Mouse (Mus musculus) thymus, postnatal 36 days (tissue): ENCODE results near the gene Trio.

Experiments
- DNase-seq, 2 experiments: peaks; one replicate each; pipeline ENCODE4 v3.0.0; 2022; ENCODE audit warnings: mixed read lengths in 2 of 2

Trio gene

DNA sequence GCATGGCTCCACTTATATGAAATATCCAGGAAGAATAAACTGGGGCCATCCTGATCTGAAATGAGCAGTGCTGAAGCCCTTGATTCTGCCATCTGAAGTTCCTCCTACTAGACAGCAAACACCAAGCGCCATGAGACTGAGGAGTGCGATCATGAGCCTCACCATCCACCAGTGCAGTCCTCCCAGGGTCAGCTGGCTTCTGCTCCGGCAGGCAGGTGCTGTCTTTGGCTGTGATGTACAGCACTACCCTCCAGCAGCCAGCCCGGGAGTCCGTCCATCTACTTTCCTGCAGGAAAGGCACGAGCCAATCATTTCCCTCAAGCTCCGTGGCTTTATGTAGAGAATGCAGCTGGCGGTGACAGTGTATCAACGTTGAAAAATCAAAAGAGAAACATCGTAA, 10.0 kb upstream of the Trio start:
- no peak for DNase-seq

DNA sequence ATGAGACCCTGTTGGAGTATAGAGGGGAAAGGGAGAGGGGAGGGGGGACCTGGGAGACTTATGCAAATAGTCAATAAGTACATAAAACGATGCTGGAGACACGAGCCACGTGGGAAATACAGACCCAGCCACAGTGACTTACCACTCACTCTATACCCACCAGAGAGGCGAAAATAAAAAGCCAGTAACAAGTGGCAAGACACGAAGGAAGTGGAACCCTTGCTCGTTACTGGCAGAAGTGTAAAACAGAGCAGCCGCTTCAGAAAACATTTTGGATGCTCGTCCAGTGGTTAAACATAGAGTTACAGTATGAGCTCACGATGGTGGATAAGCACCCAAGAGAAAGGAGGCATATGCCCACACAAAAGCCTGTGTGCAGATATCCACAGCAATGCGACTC, 9.0 kb upstream of the Trio start:
- no peak for DNase-seq

DNA sequence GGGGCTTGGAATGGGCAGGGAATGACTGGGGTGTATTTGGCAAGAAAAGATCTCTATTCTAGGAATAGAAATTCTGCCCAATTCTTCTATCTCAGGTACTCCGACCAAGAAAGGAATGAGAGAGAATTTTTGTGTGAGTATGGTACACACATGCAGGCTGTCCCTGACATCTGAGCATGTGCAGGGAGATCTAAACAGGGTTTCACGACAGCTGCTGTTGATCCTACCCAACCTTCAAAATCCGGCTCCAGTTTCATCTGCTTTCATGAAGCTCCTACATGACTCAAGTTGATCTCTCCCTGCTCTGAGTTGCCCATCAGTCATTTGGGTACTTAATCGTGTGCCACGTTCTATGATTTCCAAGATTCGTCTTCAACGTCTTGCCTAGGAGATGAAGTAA, 3.7 kb upstream of the Trio start:
- DNase-seq: no peak

DNA sequence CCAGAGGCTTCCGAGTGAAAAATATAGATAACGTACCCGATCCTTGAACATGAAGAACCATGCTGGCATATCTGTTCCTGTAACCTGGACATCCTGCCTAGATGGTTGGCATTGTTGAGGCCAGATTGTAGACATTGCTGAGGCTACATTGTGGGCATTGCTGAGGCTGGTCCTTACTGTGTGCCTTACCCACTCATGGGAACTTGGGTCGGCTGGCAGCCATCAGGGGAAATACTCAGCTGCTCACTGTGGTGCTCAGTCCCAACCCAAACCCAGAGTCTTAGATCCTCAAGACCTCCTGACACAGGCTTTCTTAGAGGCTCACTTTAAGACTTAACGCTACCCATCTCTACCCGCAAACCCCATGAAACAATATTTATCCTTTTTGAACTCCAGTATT, 2.9 kb upstream of the Trio start:
- no peak for DNase-seq

DNA sequence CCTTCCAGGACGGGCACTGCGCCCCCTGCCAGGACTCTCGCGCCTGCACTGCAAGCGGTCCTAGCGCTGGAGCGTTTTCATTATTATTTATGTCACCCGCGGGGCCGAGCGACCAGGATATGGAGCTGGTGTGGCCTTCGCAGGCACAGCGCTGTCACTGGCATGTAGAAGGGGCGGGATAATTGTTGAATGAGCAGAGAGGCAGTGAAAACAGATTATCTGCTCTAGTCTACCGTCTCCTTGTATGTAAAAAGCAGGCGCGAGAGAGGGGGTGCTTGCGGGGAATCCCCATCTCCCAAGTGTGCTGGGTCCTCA, 476 bp upstream of the Trio start:
- no peak for DNase-seq

GRCm38 (mm10) chr15:28024965-28025338, 696 bp downstream of the Trio start:
- peak in 1 of 2 experiments; percentile 40 for DNase-seq

DNA sequence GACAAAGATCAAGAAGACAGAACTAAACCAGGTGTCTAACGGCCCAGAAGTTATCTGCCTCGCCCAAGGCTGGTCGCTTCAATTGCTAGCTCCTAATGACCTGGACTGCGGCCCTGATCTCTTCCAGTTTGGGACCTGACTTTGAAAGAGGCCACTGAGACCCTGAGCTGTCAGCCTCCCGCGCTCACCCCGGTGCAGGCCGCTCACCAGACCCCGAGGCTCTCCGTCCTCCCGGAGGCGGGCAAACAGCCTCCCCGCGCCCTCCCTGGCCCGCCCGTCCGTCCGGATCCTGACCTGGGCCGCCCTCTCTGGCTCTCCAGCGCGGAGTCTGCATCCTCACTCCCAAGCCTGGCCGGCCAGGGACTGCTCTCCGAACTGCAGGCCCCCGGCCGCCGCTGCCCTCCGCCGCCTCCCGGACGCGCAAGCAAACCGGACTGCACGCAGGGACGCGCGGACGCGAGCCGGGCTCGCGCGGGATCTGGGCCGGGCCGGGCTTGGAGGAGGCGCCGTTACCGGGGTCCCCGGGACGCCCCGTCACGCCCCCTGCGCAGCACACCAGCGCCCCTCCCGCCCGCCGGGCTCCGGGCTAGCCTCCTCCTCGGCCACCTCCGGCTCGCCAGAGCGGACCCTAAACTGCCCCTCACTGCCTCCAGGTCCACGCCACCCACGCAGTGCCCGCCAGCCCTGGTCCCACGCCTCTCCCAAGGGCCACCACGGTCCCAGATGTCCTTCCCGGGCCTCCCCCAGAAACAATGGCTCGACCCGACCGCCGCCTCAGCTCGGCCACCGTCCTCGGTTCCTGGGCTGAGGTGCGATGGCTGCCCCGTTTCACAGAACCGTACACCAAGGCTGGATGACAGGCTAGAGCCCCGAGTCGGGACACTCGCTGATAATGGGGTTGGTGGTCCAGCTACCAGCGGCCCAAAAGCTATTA, 1.4 kb downstream of the Trio start:
- DNase-seq: peak; percentile 25 to 40

DNA sequence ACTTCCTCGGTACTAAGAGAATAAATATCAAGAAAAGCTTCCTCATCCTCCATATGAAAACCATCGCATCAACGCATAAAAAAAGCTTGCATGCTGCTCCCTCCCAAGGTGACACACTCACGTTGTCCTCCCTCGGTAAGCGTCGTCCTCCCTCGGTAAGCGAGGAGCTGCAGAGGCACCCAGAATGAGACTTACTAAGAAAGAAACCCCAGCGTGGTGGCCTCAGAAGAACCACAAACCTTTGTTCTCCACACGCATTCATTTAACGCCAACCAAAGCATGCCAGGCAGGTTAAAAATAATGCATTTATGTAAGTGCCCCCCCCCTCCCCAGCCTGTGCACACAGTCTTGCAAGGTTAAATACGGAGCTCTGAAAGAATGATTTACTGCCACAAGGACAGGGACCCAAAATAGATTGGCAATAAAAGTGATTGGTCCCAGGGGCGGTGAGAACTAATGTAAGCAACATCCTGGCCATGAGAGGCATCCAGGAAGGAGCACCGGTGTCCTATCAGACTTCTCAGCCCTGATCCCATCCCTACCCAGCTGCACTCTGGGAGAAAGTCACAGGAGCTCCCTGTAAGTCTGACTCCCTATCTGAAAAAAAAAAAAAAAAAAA, 3.9 kb downstream of the Trio start:
- DNase-seq: peak; percentile 4 to 12

DNA sequence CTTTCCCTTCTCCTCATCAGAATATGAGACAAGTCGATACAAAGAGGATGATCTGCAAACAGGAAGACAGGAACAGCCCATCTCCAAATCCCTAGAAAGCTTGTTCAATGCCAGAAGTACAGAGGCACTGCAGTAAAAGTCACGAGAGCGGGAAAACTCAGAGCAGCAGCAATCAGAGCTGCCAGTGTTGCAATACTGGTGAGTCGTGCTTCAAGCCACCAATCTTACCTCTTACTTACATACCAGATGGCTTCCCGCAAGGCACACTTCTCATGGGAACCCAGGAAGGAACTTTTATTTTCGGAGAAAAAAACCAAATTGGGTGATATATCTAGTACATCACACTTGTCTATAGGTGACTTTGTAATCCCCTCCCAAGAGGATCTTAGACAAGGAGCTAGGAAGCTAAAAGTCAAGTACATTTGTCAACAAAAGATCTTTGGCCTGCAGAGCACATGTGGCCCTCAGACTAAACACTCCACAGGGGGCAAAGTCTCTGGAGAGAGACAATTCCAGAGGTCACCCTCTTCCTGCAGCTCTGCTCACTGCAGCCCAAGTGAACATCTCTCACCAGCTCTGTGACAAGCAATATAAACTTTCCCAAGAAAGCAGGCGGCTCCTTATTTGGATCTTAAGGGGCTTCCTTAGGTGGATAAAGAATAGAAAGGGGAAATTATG, 6.1 kb downstream of the Trio start:
- DNase-seq: no peak

DNA sequence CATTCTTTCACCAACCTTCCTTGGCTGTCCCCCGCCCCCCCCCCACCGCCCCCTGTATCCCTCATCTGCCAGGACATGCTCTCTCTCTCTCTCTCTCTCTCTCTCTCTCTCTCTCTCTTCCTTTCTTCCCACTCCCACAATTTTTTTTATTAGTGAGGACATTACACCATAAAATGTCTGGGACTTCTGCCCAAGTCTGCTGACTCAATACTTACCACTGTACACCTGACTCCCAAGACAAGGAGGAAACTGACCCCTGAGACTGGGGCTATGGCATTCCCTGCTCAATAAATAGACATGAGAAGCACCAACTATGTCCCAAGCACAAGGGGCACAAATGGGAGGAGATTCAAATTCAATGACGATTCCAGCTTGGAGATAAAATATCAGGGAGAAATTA, 18.1 kb downstream of the Trio start:
- DNase-seq: no peak

DNA sequence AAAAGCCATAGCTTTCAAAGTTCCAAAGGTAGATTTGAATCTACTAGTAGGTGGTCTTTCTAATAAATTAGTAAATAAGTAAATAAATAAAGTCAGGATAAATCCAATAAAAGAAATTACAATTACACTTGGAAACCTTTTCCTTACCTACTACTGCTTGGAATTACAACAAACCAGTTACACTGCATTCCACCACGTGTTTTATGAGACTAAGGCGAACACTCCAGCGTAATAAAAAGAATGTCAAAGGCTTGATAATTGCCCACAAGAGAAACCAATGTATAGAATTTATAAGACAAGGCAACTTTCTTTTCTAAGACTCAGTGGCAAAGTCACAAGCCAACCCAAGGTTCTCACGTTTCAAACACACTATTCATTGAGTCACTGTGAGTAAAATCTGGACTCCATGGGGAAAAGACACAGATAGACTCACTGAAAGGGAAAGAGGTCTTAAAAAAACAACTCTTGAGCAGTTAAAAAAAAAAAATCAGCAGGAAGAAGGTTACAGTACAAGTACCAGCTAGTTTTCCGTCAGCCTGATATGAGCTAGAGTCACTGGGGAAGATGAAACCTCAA, 21.4 kb downstream of the Trio start:
- DNase-seq: no peak

DNA sequence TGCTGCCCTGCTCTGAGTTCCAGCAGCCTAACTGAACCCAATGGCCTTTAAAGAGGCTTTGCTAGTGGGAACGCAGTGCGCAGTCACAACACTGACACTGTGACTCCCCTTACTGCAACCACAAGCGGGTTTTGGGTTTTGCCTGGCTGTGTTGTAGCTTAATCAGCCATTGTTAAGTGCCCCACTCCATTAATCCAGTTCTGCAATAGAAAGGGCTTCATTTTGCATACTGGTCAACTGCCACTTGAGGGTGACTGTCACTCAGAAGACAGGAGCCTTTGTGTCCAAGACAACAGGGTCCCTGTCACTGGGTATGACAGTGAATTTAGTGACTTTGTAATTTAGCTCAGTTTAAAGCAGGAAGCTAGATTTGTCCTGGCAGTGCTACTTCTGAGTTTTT, 23.1 kb downstream of the Trio start:
- no peak for DNase-seq

DNA sequence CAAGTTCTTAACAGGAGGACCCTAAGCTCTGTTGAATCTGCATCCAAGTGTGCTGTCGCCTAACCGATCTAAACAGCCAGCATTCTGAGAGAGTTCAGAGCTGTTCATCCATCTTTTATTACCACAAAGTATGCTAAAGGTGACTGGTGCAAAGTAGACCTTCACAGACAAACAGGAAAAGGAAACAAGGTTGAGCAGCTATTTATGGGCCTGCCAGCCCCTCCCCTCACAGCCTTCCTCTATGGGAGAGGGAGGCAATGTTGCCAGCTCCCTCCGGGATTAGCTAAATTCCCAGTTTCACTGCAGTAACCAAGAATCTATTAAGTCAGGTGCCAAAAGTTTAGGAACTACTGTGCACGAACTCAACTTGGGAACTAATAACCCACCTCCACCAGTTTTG, 24.3 kb downstream of the Trio start:
- DNase-seq: no peak

DNA sequence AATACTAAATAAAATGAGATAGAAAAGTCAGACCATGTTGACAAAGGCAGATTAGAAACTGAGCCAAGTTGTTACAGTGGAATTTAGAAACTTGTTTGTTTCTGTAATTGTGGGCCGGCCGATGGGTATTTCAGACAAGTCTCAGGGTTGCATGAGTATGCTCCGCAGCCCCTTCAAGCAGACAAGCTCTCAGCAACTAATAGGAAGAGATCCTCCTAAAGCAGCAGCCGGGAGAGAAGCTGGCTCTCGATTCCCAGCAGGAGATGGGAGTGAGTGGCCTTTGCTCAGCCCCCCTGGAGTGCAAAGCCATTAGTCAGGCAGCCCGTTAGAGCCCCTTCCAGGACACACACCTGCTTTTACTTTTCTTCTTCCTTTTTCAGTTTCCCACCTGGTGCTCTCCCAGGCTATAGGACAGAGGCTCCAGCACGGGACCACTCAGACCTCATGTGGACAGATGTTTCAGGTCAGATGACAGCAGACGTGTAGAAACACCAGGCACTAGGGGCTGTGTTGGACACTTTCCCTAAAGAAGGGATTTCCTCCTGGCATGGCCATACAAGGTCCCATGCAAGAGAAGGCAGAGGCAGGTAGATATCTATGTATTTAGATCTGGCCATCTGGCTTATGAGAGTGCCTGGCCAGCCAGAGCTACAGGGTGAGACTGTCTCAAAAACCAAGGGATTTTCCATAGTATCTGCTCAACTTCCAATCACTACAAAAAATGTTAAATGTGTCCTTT, 26.9 kb downstream of the Trio start:
- DNase-seq: no peak

GRCm38 (mm10) chr15:27997917-27998316, 27.7 kb downstream of the Trio start:
- no peak for DNase-seq

DNA sequence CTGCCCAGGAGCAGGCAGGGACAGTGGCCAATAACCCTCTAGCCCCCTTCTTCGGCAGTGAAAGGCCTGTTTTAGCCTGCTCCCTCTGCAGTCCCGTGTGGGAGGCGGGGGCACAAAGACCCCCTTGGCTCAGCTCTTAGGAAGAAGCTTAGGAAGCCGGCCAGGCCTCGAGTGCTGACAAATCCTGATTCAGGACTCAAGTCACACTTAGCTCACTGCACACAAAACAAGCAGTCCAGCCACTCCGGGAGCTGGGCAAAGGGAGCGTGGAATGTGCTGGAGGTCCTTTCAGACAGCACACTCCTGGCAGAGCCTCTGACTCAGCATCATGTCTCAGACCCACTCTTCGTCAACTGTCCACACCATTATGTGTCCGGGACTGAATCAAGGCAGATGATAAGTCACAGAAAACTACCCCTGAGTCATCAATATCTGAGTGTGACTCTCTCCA, 28.2 kb downstream of the Trio start:
- no peak for DNase-seq

- DNase-seq: no peak
Measured at GRCm38 (mm10) chr15:27996750-27997149, 28.9 kb downstream of the Trio start.

GRCm38 (mm10) chr15:27995421-27995820, 30.2 kb downstream of the Trio start:
- DNase-seq: no peak

DNA sequence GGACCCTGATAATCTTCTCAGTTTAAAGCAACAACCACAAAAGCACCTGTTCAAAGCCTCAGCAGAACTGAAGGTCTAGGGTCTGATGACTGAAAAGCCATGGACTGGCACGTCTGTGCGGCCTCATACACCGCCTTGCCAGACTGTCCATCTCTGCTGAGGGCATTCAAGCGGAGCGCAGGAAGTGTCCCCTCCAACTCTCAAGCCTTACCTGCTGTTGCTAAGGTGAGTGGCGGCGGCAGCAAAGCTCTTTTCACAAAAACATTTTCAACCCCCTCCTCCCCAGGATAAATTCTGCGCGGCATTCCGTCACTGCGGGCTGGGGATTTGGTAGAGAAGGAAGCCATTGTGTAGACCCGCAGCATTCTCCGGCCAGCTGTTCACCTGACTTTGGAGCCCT, 30.8 kb downstream of the Trio start:
- DNase-seq: no peak

GRCm38 (mm10) chr15:27993528-27993927, 32.1 kb downstream of the Trio start:
- no peak for DNase-seq

DNA sequence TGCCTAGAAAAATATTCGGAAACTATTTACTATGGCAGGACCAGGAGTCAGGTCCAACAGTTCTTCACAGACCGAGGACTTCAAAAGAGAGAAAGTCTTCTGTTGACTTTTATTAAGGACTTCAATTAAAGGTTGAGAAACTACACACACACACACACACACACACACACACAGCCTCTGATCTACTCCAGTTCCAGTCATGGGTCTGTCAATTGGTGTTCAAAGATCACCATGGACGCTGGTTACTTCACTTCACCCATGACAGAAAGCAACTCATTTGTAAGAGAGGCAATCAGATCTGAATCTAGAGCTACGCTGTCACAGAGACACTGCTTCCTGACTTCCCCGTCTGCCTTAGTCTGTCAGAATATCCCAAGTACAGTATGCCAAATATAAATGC, 33.1 kb downstream of the Trio start:
- no peak for DNase-seq

- no peak for DNase-seq
Measured at GRCm38 (mm10) chr15:27991892-27992593, 33.6 kb downstream of the Trio start.
